Mouse (Mus musculus) liver, postnatal 0 days (tissue): ENCODE measurements at regions not wholly inside any gene's neighbourhood (a gene's known extent, or its start where the extent isn't known, plus 50 kb on each side); places are given as distances from the start of the nearest gene placed in this dataset.

Experiments
- CTCF ChIP-seq: sonication (generic); IDR thresholded peaks from 2 replicates; pipeline ENCODE4 v1.5.1; 2016; ENCODE audit warnings: antibody characterized with exemption, low read depth
- EP300 ChIP-seq: IDR thresholded peaks from 2 replicates; pipeline ENCODE4 v1.6.1; 2016; ENCODE audit warnings: antibody characterized with exemption, low read depth, mild to moderate bottlenecking

- TF ChIP-seq CTCF = no peak
- no peak for TF ChIP-seq EP300
Observed at GRCm38 (mm10) chr6:94413297-94413986, 86.7 kb upstream of the Slc25a26 start.
